Mouse (Mus musculus) small intestine, adult 2 months (tissue): ENCODE data around the gene Phyh. TPM values are rescaled to one million over a fixed set of nuclear protein-coding genes. Genes with fewer than 3 reads are reported as not detected.

Source experiments
- H3K27ac ChIP-seq: fragments of 200-500 bp; 2 replicates; pipeline ENCODE4 v1.5.1; 2012; ENCODE audit warnings: low read depth, low read length, control low read depth, inconsistent platforms; ENCODE audit not compliant: insufficient read depth
- H3K27me3 ChIP-seq: fragments of 200-500 bp; 2 replicates; pipeline ENCODE4 v1.6.1; 2012; ENCODE audit warnings: mild to moderate bottlenecking, moderate library complexity, low read length, inconsistent platforms; ENCODE audit not compliant: control insufficient read depth, insufficient read depth
- H3K36me3 ChIP-seq: fragments of 200-500 bp; 2 replicates; pipeline ENCODE4 v1.6.1; 2012; ENCODE audit warnings: mild to moderate bottlenecking, low read length, control low read depth, inconsistent platforms; ENCODE audit not compliant: control insufficient read depth, insufficient read depth
- H3K4me1 ChIP-seq: fragments of 200-500 bp; 2 replicates; pipeline ENCODE4 v1.6.1; 2012; ENCODE audit warnings: low read length, inconsistent platforms, mixed read lengths; ENCODE audit not compliant: control insufficient read depth, insufficient read depth, insufficient read length
- H3K4me3 ChIP-seq: fragments of 200-500 bp; 2 replicates; pipeline ENCODE4 v1.5.1; 2012; ENCODE audit warnings: low read depth, mild to moderate bottlenecking, control low read depth, inconsistent platforms, low read length, moderate library complexity
- CTCF ChIP-seq: fragments of 200-500 bp; IDR thresholded peaks from 2 replicates; pipeline ENCODE4 v1.5.1; 2012; ENCODE audit warnings: low read depth, mild to moderate bottlenecking, control low read depth, inconsistent platforms, low read length, moderate library complexity, mixed read lengths; ENCODE audit not compliant: insufficient replicate concordance, insufficient read length; ENCODE audit errors: extremely low read depth
- POLR2A ChIP-seq: fragments of 200-500 bp; IDR thresholded peaks from 2 replicates; pipeline ENCODE4 v1.6.1; 2012; ENCODE audit warnings: low read depth, mild to moderate bottlenecking, control low read depth, inconsistent platforms, low read length, moderate library complexity
- WGBS: fragments of 180-500 bp; shearing (Covaris S2); methylation state at CpG from one replicate; pipeline ENCODE4 v1.1.7; 2018; 5-methylcytosine and 5-hydroxymethylcytosine counted together
- polyA plus RNA-seq: library from polyadenylated mRNA; depleted of rRNA; stranded (reverse); fragments of >200 nt; gene quantifications from 2 replicates; pipeline ENCODE4 v1.2.3, GENCODE M21; 2012; rRNA removed

Phyh gene
- polyA plus RNA-seq, 1 experiment: 94.8 TPM

GRCm38 (mm10) chr2:4969083-4969482 lies 50.3 kb downstream of the Phyh start:
- Histone ChIP-seq H3K27ac (no peak overlapping the region), H3K4me3 (no peak overlapping the region), H3K36me3 (no peaks in the 10 kb centered on the region), H3K4me1 (no peaks in the 10 kb centered on the region), H3K27me3 (no peaks in the 10 kb centered on the region)
- TF ChIP-seq CTCF (no peak), POLR2A (no peak)
- 60% methylated on average over 2 of the region's 2 CpGs for WGBS

- no peak for TF ChIP-seq CTCF
- no peak for TF ChIP-seq POLR2A
- Histone ChIP-seq H3K36me3 (no peaks in the 10 kb centered on the region), H3K27me3 (no peaks in the 10 kb centered on the region), H3K4me1 (no peaks in the 10 kb centered on the region), H3K27ac (no peak within 1 kb of the TSS), H3K4me3 (no peak within 1 kb of the TSS)
- 80% methylated on average over 5 of the region's 5 CpGs for WGBS
These were observed 57.0 kb downstream of the Phyh start, which contains the start of gene Ucma for GRCm38 (mm10) chr2:4975807-4976206. TSS of gene Ucma (plus strand) at chr2:4976122.

- Histone ChIP-seq H3K36me3 (no peaks in the 10 kb centered on the region), H3K27me3 (no peaks in the 10 kb centered on the region), H3K27ac (no peak overlapping the region), H3K4me1 (no peaks in the 10 kb centered on the region), H3K4me3 (no peak overlapping the region)
- 64% methylated on average over 8 of the region's 8 CpGs for WGBS
- TF ChIP-seq POLR2A (no peak), CTCF (no peak)
These were observed 59.3 kb downstream of the Phyh start for GRCm38 (mm10) chr2:4978091-4978490.

GRCm38 (mm10) chr2:4983987-4984386 lies 65.2 kb downstream of the Phyh start:
- TF ChIP-seq CTCF: no peak
- no peak for TF ChIP-seq POLR2A
- 63% methylated on average over 5 of the region's 5 CpGs for WGBS
- Histone ChIP-seq H3K36me3 (no peaks in the 10 kb centered on the region), H3K4me3 (no peak overlapping the region), H3K4me1 (peaks cover 15% of the 10 kb centered on the region), H3K27me3 (no peaks in the 10 kb centered on the region), H3K27ac (peak overlapping the region; percentile 77; the same call in 1 of the 2 replicates)

- H3K27ac ChIP-seq: peak overlapping the region; percentile 77
- no peak overlapping the region for H3K4me3 ChIP-seq
- no peaks in the 10 kb centered on the region for H3K36me3 ChIP-seq
- peaks cover 15% of the 10 kb centered on the region for H3K4me1 ChIP-seq
- WGBS: 30% methylated on average over 6 of the region's 6 CpGs
- H3K27me3 ChIP-seq: no peaks in the 10 kb centered on the region
- TF ChIP-seq CTCF (no peak), POLR2A (peak; percentile 14; the same call in 1 of the 2 replicates)
These were observed 66.2 kb downstream of the Phyh start for GRCm38 (mm10) chr2:4985000-4985399.

- TF ChIP-seq POLR2A (no peak), CTCF (no peak)
- no peak overlapping the region for H3K27ac ChIP-seq
These were observed 68.0 kb downstream of the Phyh start for GRCm38 (mm10) chr2:4986798-4987197.

GRCm38 (mm10) chr2:4987388-4988180 lies 68.8 kb downstream of the Phyh start:
- Histone ChIP-seq H3K27ac (no peak overlapping the region), H3K4me3 (no peak overlapping the region), H3K36me3 (peaks cover 6% of the 10 kb centered on the region), H3K27me3 (no peaks in the 10 kb centered on the region), H3K4me1 (peaks cover 15% of the 10 kb centered on the region)
- WGBS: 66% methylated on average over 8 of the region's 8 CpGs
- TF ChIP-seq POLR2A (no peak), CTCF (no peak)

More at GRCm38 (mm10) chr2:4986798-4987197, 68.0 kb downstream of the Phyh start:
- Histone ChIP-seq H3K27me3 (no peaks in the 10 kb centered on the region), H3K36me3 (peaks cover 4% of the 10 kb centered on the region), H3K4me1 (peaks cover 15% of the 10 kb centered on the region), H3K4me3 (no peak overlapping the region)
- 50% methylated on average over 4 of the region's 4 CpGs for WGBS

Other genes starting within 250 kb of the Phyh start
- gene Bend7, start 201.2 kb upstream of the Phyh start, polyA plus RNA-seq: 2.5 and 17.3 TPM in 2 replicates
- gene Sephs1, start 37.5 kb upstream of the Phyh start, polyA plus RNA-seq: 5.3 and 12.1 TPM in 2 replicates
- not detected in 2 replicates for gene Ucma, start 57.1 kb downstream of the Phyh start, polyA plus RNA-seq
- 3.3 and 9.1 TPM in 2 replicates for gene Mcm10, start 93.8 kb downstream of the Phyh start, polyA plus RNA-seq
- gene Optn, start 145.0 kb downstream of the Phyh start, polyA plus RNA-seq: 21.3 and 51.5 TPM in 2 replicates
- gene Ccdc3, start 218.8 kb downstream of the Phyh start, polyA plus RNA-seq: 6.2 and 7.9 TPM in 2 replicates